Mouse (Mus musculus): Measurements from ENCODE around the gene Gkn2. TPM values are rescaled to one million over a fixed set of nuclear protein-coding genes. Genes with fewer than 3 reads are reported as not detected.

Gene Gkn2
- polyA plus RNA-seq, 1 experiment from 2014 or later, result not detected

DNA sequence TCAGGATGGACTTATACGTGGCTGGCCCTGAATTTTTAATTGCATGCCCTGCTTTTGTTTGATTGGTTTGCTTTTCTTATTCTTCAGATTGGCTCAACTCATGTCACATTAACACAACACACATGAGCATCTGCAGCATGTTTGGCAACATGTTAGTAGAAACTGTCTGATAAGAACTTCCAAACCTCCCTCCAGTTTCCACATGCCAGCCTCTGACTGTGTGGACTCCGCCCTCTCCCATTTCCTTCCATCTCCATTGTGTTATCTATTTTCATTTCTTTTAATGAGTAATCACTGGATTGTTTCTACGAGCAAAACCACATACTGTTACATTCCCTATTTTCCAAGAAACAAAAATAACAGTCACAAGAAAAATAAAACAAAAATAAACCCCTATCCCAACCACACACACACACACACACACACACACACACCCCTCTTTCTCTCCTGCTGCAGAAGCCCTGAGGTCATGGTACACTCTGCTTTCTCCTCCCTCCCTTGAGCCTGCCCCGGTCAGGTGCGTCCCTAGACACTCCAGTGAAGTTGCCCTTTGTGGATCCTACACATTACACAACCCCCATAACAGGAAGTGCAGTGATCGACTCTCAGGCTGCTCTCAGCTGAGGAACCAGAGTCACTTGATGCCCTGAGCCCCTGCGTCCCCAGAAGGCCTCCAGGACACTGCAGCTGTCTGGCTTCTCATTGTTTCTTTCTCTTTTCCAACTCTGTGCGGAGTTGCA lies 20.5 kb downstream of the Gkn2 start:
- H3K4me2 ChIP-seq (replicated peaks), result no peak overlapping the region
- no peak overlapping the region for H3K4me3 ChIP-seq (replicated peaks; ENCODE audit: low read length)
- DNase-seq (ENCODE audit: low spot score), result no peak
- 83% methylated on average over 8 of the region's 8 CpGs for WGBS
- H3K4me1 ChIP-seq (replicated peaks; ENCODE audit: control insufficient read depth, insufficient read depth, low read length), result no peaks in the 10 kb centered on the region
- no peaks in the 10 kb centered on the region for H3K36me3 ChIP-seq (replicated peaks; ENCODE audit: control insufficient read depth, insufficient read depth)
- H3K9ac ChIP-seq, result no peak overlapping the region
- no peak for ATAC-seq (ENCODE audit: low FRiP score)
- H3K9me3 ChIP-seq (ENCODE audit: control insufficient read depth, low read length), result no peaks in the 10 kb centered on the region
- no peak overlapping the region for H3K27ac ChIP-seq
- no peaks in the 10 kb centered on the region for H3K27me3 ChIP-seq (ENCODE audit: control insufficient read depth, insufficient read depth, low read length)

DNA sequence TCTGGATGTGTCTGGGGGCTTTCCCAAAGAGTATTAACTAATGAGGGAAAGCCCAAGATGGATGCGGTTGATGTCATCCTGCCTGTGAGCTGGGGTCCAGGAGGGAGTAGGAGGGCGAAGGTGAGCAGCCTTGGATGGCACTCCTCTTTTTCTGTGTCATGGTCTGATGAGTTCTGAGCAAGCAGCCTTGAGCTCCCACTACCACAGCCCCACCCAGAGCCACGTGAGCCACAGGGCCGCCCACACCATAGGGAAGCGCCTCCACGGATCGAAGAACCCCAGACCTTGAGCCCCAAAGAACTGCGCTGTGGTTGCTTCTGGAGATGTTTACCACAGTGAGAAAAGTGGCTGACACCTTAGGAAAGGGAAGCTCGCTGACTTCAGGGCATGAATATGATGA lies 21.6 kb downstream of the Gkn2 start:
- Histone ChIP-seq H3K4me1 (replicated peaks; ENCODE audit: control insufficient read depth, insufficient read depth, low read length) (no peaks in the 10 kb centered on the region), H3K36me3 (replicated peaks; ENCODE audit: control insufficient read depth, insufficient read depth) (no peaks in the 10 kb centered on the region), H3K9ac (no peak overlapping the region), H3K27ac (no peak overlapping the region), H3K4me2 (replicated peaks) (no peak overlapping the region), H3K9me3 (ENCODE audit: control insufficient read depth, low read length) (no peaks in the 10 kb centered on the region), H3K27me3 (ENCODE audit: control insufficient read depth, insufficient read depth, low read length) (no peaks in the 10 kb centered on the region), H3K4me3 (replicated peaks; ENCODE audit: low read length) (no peak overlapping the region)
- no peak for ATAC-seq (ENCODE audit: low FRiP score)
- no peak for DNase-seq (ENCODE audit: low spot score)
- 88% methylated on average over 9 of the region's 9 CpGs for WGBS

DNA sequence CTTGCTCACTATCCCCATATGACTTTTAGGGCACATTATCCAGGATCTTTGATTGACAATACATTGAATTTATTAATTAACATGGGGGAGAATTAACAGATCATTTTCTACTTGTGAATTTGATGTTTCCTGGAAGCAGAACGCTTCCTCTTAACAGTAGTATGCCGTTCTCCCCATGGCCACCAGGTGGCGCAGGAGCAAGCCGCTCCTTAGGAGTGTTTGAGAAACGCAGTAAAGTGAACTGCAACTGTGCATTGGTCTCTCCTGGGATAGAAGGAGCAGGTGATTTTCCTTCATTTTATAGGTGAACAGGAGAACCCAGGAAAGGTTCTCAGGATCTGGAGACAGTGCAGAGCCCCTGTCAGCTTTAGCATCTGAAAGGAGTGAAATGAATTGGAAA lies 26.0 kb downstream of the Gkn2 start:
- no peaks in the 10 kb centered on the region for H3K27me3 ChIP-seq (ENCODE audit: control insufficient read depth, insufficient read depth, low read length)
- no peaks in the 10 kb centered on the region for H3K9me3 ChIP-seq (ENCODE audit: control insufficient read depth, low read length)
- no peak overlapping the region for H3K27ac ChIP-seq
- WGBS, result 0% methylated on average over 5 of the region's 5 CpGs
- no peak overlapping the region for H3K4me3 ChIP-seq (replicated peaks; ENCODE audit: low read length)
- H3K4me1 ChIP-seq (replicated peaks; ENCODE audit: control insufficient read depth, insufficient read depth, low read length), result no peaks in the 10 kb centered on the region
- no peak overlapping the region for H3K4me2 ChIP-seq (replicated peaks)
- H3K36me3 ChIP-seq (replicated peaks; ENCODE audit: control insufficient read depth, insufficient read depth), result no peaks in the 10 kb centered on the region
- no peak overlapping the region for H3K9ac ChIP-seq
- no peak for ATAC-seq (ENCODE audit: low FRiP score)
- peak; percentile 96 for DNase-seq (ENCODE audit: low spot score)

DNA sequence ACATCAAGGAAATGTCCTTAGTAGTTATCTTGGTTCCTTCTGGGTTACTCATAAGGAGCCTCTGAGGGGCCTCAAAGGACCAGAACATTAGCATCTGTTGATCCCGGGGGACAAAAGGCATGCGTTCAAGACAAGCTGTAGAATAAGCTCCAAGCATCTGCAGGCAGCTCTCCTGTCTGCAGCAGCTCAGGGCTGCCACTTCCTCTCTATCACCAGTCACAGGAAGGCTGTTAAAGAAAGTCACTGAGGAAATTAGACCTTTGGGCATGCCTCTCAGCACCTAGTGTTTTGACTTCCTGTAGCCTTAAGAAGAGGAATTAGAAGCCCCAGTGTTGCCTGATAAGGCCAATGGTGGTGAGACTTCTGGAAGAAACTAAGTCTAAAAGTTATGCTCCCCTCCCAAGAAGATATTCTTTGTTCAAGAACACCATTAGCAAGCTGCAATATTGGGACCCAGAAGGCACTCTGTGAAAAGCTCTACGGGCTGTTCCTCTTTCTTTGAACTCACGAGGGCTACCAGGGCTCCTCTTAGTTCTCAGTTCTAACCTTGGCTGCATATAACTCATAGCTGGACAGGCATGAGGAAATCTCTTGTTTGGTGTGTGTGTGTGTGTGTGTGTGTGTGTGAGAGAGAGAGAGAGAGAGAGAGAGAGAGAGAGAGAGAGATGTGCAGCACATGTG lies 26.9 kb downstream of the Gkn2 start:
- Histone ChIP-seq H3K9ac (no peak overlapping the region), H3K4me3 (replicated peaks; ENCODE audit: low read length) (no peak overlapping the region), H3K4me2 (replicated peaks) (no peak overlapping the region), H3K9me3 (ENCODE audit: control insufficient read depth, low read length) (no peaks in the 10 kb centered on the region), H3K27me3 (ENCODE audit: control insufficient read depth, insufficient read depth, low read length) (no peaks in the 10 kb centered on the region), H3K27ac (no peak overlapping the region), H3K36me3 (replicated peaks; ENCODE audit: control insufficient read depth, insufficient read depth) (no peaks in the 10 kb centered on the region), H3K4me1 (replicated peaks; ENCODE audit: control insufficient read depth, insufficient read depth, low read length) (no peaks in the 10 kb centered on the region)
- ATAC-seq (ENCODE audit: low FRiP score), result no peak
- 68% methylated on average over 4 of the region's 4 CpGs for WGBS
- DNase-seq (ENCODE audit: low spot score), result no peak

DNA sequence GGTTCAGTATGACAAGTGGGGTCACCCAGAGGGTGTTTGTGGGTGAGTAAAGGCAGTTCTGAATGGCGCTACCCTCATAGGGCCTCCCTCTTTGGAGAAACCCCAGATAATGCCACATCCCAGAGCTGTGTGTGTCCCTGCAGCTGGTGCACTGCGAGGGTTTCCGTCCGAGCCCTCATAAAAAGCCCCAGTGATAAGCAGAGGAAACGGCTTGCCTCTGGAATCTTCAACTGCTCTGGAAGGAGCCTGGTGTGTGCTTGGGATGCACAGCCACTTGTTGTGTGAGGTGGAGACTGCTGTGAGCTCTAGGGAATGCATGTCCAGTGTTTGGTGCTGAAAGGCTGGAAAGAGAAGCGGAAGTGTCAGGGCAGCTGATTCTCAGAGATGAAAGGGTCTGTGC lies 28.3 kb downstream of the Gkn2 start:
- no peak overlapping the region for H3K4me2 ChIP-seq (replicated peaks)
- no peak overlapping the region for H3K4me3 ChIP-seq (replicated peaks; ENCODE audit: low read length)
- H3K36me3 ChIP-seq (replicated peaks; ENCODE audit: control insufficient read depth, insufficient read depth), result no peaks in the 10 kb centered on the region
- no peak for DNase-seq (ENCODE audit: low spot score)
- H3K27ac ChIP-seq, result no peak overlapping the region
- no peaks in the 10 kb centered on the region for H3K4me1 ChIP-seq (replicated peaks; ENCODE audit: control insufficient read depth, insufficient read depth, low read length)
- H3K9ac ChIP-seq, result no peak overlapping the region
- H3K27me3 ChIP-seq (ENCODE audit: control insufficient read depth, insufficient read depth, low read length), result no peaks in the 10 kb centered on the region
- H3K9me3 ChIP-seq (ENCODE audit: control insufficient read depth, low read length), result no peaks in the 10 kb centered on the region
- no peak for ATAC-seq (ENCODE audit: low FRiP score)
- 71% methylated on average over 6 of the region's 6 CpGs for WGBS

DNA sequence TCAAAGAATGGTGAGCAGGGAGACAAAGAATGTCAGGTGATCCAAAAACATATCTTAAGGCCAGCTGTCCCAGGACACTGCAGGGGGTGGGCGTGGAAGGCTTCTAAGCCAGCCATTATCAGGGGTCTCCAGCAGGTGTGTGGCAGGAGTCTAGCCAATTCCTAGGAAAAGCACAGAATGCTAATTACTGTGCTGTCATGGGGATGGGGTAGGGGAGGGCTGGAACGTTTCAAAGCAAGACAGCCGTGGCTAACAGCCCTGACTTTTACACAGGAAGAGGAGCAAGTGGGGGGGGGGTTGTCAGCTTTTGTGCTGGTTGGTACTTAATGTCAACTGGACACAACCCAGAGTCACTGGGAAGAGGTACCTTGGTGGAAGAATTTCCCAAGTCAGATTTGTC lies 38.9 kb downstream of the Gkn2 start:
- Histone ChIP-seq H3K9ac (no peak overlapping the region), H3K27me3 (ENCODE audit: control insufficient read depth, insufficient read depth, low read length) (no peaks in the 10 kb centered on the region), H3K27ac (no peak overlapping the region), H3K36me3 (replicated peaks; ENCODE audit: control insufficient read depth, insufficient read depth) (no peaks in the 10 kb centered on the region), H3K4me3 (replicated peaks; ENCODE audit: low read length) (no peak overlapping the region), H3K9me3 (ENCODE audit: control insufficient read depth, low read length) (no peaks in the 10 kb centered on the region), H3K4me1 (replicated peaks; ENCODE audit: control insufficient read depth, insufficient read depth, low read length) (peaks cover 7% of the 10 kb centered on the region; the same call in 1 of the 2 replicates), H3K4me2 (replicated peaks) (no peak overlapping the region)
- DNase-seq (ENCODE audit: low spot score), result no peak
- ATAC-seq (ENCODE audit: low FRiP score), result no peak
- WGBS, result 21% methylated on average over 3 of the region's 3 CpGs

DNA sequence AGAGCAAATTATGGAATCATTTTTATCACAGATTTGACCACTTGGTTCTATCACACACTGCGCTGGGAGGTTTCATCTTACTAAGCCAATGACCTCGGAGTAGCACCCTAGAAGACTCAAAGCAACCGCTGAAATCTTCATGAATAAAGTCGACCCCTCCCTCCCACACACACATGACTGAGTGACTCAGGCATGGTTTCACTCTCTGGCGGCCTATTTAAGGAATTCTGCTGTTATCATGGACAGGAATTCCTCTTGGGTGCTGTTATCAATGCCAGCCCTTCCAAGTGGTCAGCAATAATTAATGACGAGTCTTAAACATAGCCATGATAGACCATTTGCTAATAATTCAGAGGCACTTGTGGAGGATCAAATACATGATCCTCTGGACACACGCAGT lies 49.1 kb downstream of the Gkn2 start:
- DNase-seq (ENCODE audit: low spot score) (no peak), ATAC-seq (ENCODE audit: low FRiP score) (no peak)
- Histone ChIP-seq H3K4me3 (replicated peaks; ENCODE audit: low read length) (no peak overlapping the region), H3K9me3 (ENCODE audit: control insufficient read depth, low read length) (no peaks in the 10 kb centered on the region), H3K9ac (no peak overlapping the region), H3K4me1 (replicated peaks; ENCODE audit: control insufficient read depth, insufficient read depth, low read length) (peaks cover 4% of the 10 kb centered on the region; the same call in 1 of the 2 replicates), H3K27me3 (ENCODE audit: control insufficient read depth, insufficient read depth, low read length) (no peaks in the 10 kb centered on the region), H3K27ac (no peak overlapping the region), H3K36me3 (replicated peaks; ENCODE audit: control insufficient read depth, insufficient read depth) (no peaks in the 10 kb centered on the region), H3K4me2 (replicated peaks) (no peak overlapping the region)
- WGBS, result 84% methylated on average over 7 of the region's 7 CpGs

DNA sequence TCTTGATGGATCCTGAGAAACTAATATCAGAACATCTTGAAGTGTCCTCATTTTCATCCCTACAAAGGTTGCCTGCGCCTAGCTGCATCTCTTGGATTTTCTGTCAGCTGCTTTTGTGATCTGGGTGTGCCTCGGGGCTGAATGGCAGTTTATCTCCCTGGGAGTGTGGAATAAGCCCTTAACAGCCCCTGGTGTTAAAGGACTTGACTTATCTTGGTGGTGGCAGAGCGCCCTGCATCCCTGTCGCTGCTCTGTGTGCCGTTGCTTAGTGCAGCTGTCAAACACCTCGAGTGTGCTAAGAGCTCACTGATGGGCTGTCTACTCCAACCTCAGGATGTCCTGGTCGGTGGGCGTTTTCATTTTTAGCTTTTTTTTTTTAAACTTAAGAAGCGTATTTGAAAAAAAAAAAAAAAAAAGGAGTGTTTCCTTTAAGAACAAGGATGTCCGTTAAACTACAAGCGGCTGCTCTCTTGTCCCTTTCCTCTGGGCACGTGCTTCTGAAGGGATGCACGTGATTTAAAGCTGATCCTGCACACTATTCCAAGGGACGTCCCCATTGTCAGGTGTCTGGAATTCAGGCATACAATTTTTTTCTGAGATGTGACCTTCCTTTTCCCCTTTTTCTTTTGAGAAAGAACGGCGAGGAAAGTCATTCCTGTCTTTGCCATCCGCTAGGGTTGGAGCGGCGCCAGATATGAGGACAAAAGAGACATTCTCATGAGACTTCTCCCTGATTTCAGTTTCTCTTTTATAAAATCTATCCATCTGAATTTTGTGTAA lies 51.1 kb downstream of the Gkn2 start:
- Histone ChIP-seq H3K4me3 (replicated peaks; ENCODE audit: low read length) (no peak overlapping the region; the same call in 1 of the 2 replicates), H3K27me3 (ENCODE audit: control insufficient read depth, insufficient read depth, low read length) (no peaks in the 10 kb centered on the region), H3K27ac (no peak overlapping the region), H3K9ac (0 out of 2 replicates have a peak overlapping the region, but pooled peaks have one; percentile 16), H3K9me3 (ENCODE audit: control insufficient read depth, low read length) (no peaks in the 10 kb centered on the region), H3K4me1 (replicated peaks; ENCODE audit: control insufficient read depth, insufficient read depth, low read length) (peaks cover 4% of the 10 kb centered on the region; the same call in 1 of the 2 replicates), H3K4me2 (replicated peaks) (peak overlapping the region; percentile 40), H3K36me3 (replicated peaks; ENCODE audit: control insufficient read depth, insufficient read depth) (no peaks in the 10 kb centered on the region)
- peak; percentile 43 for DNase-seq (ENCODE audit: low spot score)
- ATAC-seq (ENCODE audit: low FRiP score), result no peak
- WGBS, result 57% methylated on average over 19 of the region's 19 CpGs

DNA sequence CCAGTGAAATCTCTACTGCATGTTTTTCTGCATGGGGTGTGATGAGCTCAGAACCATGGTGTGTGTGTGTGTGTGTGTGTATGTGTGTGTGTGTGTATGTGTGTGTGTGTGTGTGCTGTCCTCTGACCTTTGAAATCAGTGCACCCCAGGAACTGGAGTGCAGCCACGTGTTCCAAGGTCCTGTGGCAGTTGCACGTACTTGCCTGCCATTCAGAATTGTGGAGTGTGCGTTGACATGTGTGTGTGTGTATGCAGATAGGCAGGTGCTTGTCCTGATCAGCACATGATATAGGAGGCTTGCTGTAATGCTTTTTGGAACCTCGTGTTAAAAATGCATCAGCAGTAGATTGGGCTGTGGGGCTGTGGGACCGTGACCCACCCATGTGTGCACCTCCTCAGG lies 53.8 kb downstream of the Gkn2 start:
- no peak for ATAC-seq (ENCODE audit: low FRiP score)
- Histone ChIP-seq H3K4me2 (replicated peaks) (no peak overlapping the region), H3K27ac (no peak overlapping the region), H3K9me3 (ENCODE audit: control insufficient read depth, low read length) (no peaks in the 10 kb centered on the region), H3K9ac (no peak overlapping the region), H3K36me3 (replicated peaks; ENCODE audit: control insufficient read depth, insufficient read depth) (no peaks in the 10 kb centered on the region), H3K4me1 (replicated peaks; ENCODE audit: control insufficient read depth, insufficient read depth, low read length) (peaks cover 4% of the 10 kb centered on the region; the same call in 1 of the 2 replicates), H3K27me3 (ENCODE audit: control insufficient read depth, insufficient read depth, low read length) (no peaks in the 10 kb centered on the region), H3K4me3 (replicated peaks; ENCODE audit: low read length) (no peak overlapping the region)
- no peak for DNase-seq (ENCODE audit: low spot score)
- 76% methylated on average over 5 of the region's 5 CpGs for WGBS
